Mouse (Mus musculus) C2C12 (cell line): ENCODE measurements around the gene Arhgap4.

Source experiments
- CTCF ChIP-seq: IDR thresholded peaks from one replicate; pipeline ENCODE4 v1.5.1; 2011; ENCODE audit not compliant: control insufficient read depth, insufficient read depth, insufficient read length
- MAX ChIP-seq: IDR thresholded peaks from one replicate; pipeline ENCODE4 v1.6.1; 2011; ENCODE audit warnings: mild to moderate bottlenecking, control low read depth
- USF1 ChIP-seq: IDR thresholded peaks from one replicate; pipeline ENCODE4 v1.6.1; 2011; ENCODE audit warnings: low read depth, mild to moderate bottlenecking, control low read depth, moderate library complexity

GRCm38 (mm10) chrX:73869334-73869733, 52.3 kb downstream of the Arhgap4 start:
- TF ChIP-seq CTCF: no peak
- TF ChIP-seq USF1: no peak
- peak; percentile 63 for TF ChIP-seq MAX
